Mouse (Mus musculus): ENCODE measurements at regions not wholly inside any gene's neighbourhood (a gene's known extent, or its start where the extent isn't known, plus 50 kb on each side); places are given as distances from the start of the nearest gene placed in this dataset.

DNA sequence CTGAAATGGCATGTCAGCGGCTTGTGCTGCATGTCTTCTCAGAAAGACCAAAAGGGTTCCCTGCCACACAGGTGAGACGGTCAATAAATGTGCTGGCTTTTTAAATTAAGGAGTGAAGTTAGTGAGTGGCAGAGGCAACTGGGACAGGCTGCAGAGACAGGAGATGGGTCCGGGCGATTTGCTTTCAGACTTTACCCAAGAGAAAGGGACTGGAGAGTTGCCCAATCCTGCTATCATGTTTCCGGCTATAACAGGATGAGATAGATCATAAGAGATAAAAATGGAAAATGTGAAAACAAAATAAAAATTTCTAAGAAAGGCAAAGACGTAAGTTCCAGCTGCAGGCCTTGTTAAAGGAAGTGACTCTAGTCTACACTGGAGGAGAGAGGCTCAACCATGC lies 367.3 kb upstream of the Runx1 start:
- DNase-seq (ENCODE audit: low read depth), result no peak

- DNase-seq (ENCODE audit: low read depth), result no peak
Measured at GRCm38 (mm10) chr16:93192651-93193173, 366.8 kb upstream of the Runx1 start.

- no peak for DNase-seq (ENCODE audit: low read depth)
Measured at GRCm38 (mm10) chr16:93191174-93191573, 365.2 kb upstream of the Runx1 start.

- no peak for DNase-seq (ENCODE audit: low read depth)
Measured at GRCm38 (mm10) chr16:93190301-93190700, 364.4 kb upstream of the Runx1 start.

DNA sequence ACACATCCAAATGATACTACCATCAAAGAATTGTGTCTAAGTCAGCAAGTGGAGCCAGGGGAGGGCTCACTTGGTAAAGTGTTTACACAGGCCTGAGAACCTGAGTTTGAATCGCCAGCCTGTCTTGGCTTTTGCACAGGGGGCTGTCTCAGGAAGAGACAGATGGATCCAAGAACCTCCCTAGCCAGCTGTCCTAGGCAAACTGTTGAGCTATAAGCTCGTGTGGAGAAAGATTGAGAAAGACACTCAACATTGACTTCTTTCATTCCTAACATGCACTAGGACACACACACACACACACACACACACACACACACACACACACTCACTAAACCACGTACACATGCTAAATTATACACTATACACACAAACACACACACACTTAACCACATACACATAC lies 363.9 kb upstream of the Runx1 start:
- DNase-seq (ENCODE audit: low read depth), result no peak

- no peak for DNase-seq (ENCODE audit: low read depth)
Measured at GRCm38 (mm10) chr16:93189412-93189811, 363.5 kb upstream of the Runx1 start.

- no peak for DNase-seq (ENCODE audit: low read depth)
Measured at GRCm38 (mm10) chr16:93186554-93186953, 360.6 kb upstream of the Runx1 start.

DNA sequence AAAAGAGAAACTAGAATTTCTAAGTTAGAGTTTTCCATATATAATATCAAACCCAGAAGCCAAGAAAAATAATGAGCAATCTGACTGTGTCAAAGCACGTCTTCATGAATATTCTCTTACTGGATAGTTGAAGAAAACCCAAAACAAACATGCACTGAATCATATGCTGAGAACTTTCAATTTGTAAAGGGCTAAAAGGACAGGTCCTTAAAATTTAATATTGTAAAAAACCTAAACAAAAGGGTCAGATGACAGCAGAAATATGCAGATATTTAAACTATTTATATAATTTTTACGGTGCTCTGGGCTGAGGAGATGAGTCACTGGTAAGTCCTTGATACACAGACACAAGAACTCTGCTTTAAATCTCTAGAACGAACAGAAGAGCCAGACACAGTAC lies 356.7 kb upstream of the Runx1 start:
- DNase-seq (ENCODE audit: low read depth), result no peak

- no peak for DNase-seq (ENCODE audit: low read depth)
Measured at GRCm38 (mm10) chr16:93181497-93181896, 355.5 kb upstream of the Runx1 start.

DNA sequence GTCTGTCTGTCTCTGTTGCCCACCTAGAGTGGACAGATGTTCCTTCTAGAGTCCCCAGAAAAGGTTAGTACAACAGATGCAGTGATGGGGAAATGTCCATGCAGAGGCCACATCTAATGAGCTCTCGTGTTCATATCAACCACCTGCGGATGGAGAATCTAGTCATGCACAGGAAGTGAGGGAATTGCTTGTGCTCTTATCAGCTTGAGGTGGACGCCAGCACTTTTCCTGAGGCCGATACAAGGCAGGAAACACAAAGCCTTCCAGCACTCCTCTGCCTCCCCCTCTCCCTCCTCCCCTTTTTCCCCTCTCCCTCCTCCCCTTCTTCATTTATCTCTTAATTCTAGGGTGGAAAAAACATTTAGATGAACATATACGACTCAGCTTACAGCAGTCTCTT lies 354.3 kb upstream of the Runx1 start:
- DNase-seq (ENCODE audit: low read depth), result no peak

- no peak for DNase-seq (ENCODE audit: low read depth)
Measured at GRCm38 (mm10) chr16:93166667-93167066, 340.7 kb upstream of the Runx1 start.

GRCm38 (mm10) chr16:93158526-93159226 lies 332.7 kb upstream of the Runx1 start:
- no peak for DNase-seq (ENCODE audit: low read depth)

GRCm38 (mm10) chr16:93153545-93154329 lies 327.8 kb upstream of the Runx1 start:
- no peak for DNase-seq (ENCODE audit: low read depth)

DNA sequence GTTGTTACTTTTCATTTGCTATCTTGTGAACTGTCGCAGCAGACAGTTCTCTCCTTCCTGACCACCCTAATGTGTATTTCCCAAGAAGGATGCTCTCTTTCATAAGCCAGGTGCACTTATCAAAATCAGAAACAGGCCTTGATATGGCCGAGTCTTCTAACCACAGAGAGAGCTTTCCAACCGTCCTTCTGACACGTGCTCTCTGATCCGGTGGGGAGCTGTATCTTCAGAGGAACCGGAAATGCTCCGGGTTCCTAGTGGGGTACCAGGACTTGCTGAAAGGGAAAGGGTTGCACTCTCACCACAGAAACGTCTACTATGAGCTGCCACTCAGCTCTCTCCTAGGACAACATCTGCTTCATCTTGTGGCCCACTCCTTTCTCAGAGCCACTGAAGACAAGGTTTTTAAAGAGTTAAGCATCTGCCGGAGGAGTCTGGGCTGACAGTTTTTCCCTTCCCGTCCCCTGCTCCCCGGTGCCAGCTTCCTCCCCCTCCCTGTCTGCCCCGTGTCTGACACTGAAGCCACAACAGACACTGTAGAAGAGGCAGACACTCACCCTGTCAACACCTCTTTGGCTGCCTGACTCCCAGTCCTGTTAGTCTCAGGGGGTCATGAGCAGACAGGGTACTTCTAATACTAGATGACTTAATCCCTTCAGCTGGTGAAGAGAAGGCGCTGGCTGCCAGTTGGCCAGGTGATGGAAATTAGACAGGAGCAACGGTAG lies 327.0 kb upstream of the Runx1 start:
- DNase-seq (ENCODE audit: low read depth), result no peak

- DNase-seq (ENCODE audit: low read depth), result no peak
Measured at GRCm38 (mm10) chr16:93152057-93152456, 326.1 kb upstream of the Runx1 start.

DNA sequence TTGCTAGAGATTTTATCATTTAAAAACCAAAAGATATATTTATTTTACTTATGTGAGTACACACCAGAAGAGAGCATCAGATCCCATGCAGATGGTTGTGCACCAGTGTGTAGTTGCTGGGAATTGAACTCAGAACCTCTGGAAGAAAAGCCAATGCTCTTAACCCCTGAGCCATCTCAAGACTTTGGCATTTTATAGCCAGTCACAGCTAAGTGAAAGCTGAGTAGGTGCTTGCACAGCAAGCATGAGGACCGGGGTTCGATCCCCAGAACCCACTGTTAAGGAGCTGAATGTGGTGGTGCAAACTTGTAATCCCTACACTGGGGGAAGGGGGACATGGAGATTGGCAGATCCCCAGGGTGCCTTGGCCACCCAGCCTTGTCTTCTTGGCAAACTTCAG lies 325.7 kb upstream of the Runx1 start:
- no peak for DNase-seq (ENCODE audit: low read depth)

- DNase-seq (ENCODE audit: low read depth), result no peak
Measured at GRCm38 (mm10) chr16:93150451-93150850, 324.5 kb upstream of the Runx1 start.

GRCm38 (mm10) chr16:93147525-93148222 lies 321.7 kb upstream of the Runx1 start:
- no peak for DNase-seq (ENCODE audit: low read depth)

GRCm38 (mm10) chr16:93146812-93147211 lies 320.9 kb upstream of the Runx1 start:
- DNase-seq (ENCODE audit: low read depth), result no peak

- DNase-seq (ENCODE audit: low read depth), result no peak
Measured at GRCm38 (mm10) chr16:93145617-93146016, 319.7 kb upstream of the Runx1 start.

GRCm38 (mm10) chr16:93144033-93144432 lies 318.1 kb upstream of the Runx1 start:
- no peak for DNase-seq (ENCODE audit: low read depth)

DNA sequence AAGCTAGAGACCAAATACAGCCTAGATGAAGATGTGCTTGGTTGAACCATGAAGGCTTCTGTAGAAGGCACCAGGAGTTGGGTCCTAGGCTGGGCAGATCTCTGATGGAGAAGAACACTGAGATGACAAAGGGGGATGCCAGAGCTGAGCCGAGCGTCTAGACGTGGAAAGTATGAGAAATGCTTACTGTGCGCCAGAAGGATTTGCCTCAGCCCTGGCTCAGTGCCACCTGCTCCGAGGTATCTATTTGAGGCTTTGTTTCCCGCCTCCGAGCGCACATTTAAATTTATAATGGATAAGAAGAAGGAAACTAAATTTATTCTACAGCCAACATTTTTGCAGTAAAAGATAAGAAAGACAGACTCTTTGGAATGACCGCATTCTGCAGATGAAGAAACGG lies 317.2 kb upstream of the Runx1 start:
- DNase-seq (ENCODE audit: low read depth), result no peak

Measured in gonadal fat pad, adult 2 months (tissue).